11 mouse cellular contexts compared by ENCODE assay signal in the genomic region with DNA sequence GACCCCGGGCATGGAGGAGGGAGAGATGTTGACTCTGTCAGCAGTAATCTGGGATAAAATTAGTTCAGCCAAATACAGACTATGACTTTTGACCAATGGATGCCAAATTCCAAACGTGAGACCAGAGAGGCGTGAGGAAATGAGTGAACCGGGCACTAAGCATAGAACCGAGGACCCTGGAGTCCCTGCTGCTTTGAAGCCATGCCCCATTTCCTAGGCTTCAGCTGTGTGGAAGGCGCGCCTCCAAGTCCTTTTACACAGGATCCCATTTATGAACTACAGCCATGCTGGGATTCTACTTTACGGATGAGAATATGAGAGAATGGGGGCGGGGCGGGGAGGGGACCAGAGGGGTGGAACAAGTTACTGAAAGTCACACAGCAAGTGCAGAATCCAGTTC.
DNase-seq lines count a peak whose midpoint lies in the region; ATAC-seq and TF ChIP-seq lines count a peak whose summit lies in the region.
"Had no signal": no experiment of that assay in that cellular context is flagged by ENCODE, and none has a peak within 500 bp of the region (broad histone marks: within the 10 kb centered on the region; RNA-seq: fewer than 3 reads in every experiment).

No protein-coding gene starts in this region.

- WGBS in liver, embryonic 11.5 days, result 73% methylated on average over 10 of the region's 10 CpGs
- WGBS in liver, postnatal 0 days (ENCODE audit: insufficient replicate concordance), result 90% methylated on average over 10 of the region's 10 CpGs
- WGBS in limb, embryonic 14.5 days, result 34% methylated on average over 10 of the region's 10 CpGs

- H3K27me3 ChIP-seq in liver, embryonic 11.5 days (replicated peaks; ENCODE audit: control insufficient read depth, insufficient read depth, low read length), result no peaks in the 10 kb centered on the region; the same call in 1 of the 2 replicates
- H3K27me3 ChIP-seq in liver, postnatal 0 days (ENCODE audit: insufficient read depth, low read length), result no peaks in the 10 kb centered on the region
- H3K27me3 ChIP-seq in limb, embryonic 14.5 days (ENCODE audit: control insufficient read depth, insufficient read depth, low read length), result no peaks in the 10 kb centered on the region

- peaks cover 3% of the 10 kb centered on the region; the same call in 1 of the 2 replicates for H3K4me1 ChIP-seq in liver, embryonic 11.5 days (replicated peaks; ENCODE audit: control insufficient read depth, insufficient read depth, low read length)
- peaks cover 4% of the 10 kb centered on the region; the same call in 1 of the 2 replicates for H3K4me1 ChIP-seq in liver, postnatal 0 days (ENCODE audit: insufficient read depth)
- H3K4me1 ChIP-seq in embryonic fibroblast, embryonic 13.5 days (ENCODE audit: control insufficient read depth, insufficient read depth, low read length), result peaks cover 5% of the 10 kb centered on the region
- H3K4me1 ChIP-seq in limb, embryonic 14.5 days (ENCODE audit: control insufficient read depth, insufficient read depth, low read length), result peaks cover 43% of the 10 kb centered on the region

- ATAC-seq in liver, embryonic 11.5 days (replicated peaks; ENCODE audit: low FRiP score), result no peak
- ATAC-seq in liver, postnatal 0 days, result no peak
- peak; percentile 51 for ATAC-seq in limb, embryonic 14.5 days (ENCODE audit: low FRiP score, low read depth)
- ATAC-seq: forebrain, embryonic 16.5 days had no signal

- no peak for DNase-seq in gastrocnemius, adult 2 months
- DNase-seq in gastrocnemius, postnatal 10 days, result no peak
- no peak for DNase-seq in liver, embryonic 11.5 days (ENCODE audit: low spot score)
- no peak for DNase-seq in liver, postnatal 0 days
- peak; percentile 53 for DNase-seq in limb, embryonic 14.5 days (ENCODE audit: low spot score)
- no peak for DNase-seq in left cerebral cortex, postnatal 25 days (ENCODE audit: low spot score in 2 of 2)
- no peak for DNase-seq in layer of hippocampus, adult 18-20 months (ENCODE audit: low spot score in 2 of 2)
- DNase-seq: adrenal gland, postnatal 25 days; cerebellum, adult 18-20 months had no signal

- no peaks in the 10 kb centered on the region for H3K9me3 ChIP-seq in liver, embryonic 11.5 days (ENCODE audit: control insufficient read depth, low read length)
- H3K9me3 ChIP-seq in liver, postnatal 0 days (ENCODE audit: low read length), result peaks cover 5% of the 10 kb centered on the region; the same call in 1 of the 2 replicates
- no peaks in the 10 kb centered on the region for H3K9me3 ChIP-seq in limb, embryonic 14.5 days (ENCODE audit: control insufficient read depth, low read length)

- TF ChIP-seq EP300 in liver, postnatal 0 days (IDR thresholded peaks at IDR 0.05; ENCODE audit: low read depth), result no peak

- no peak for TF ChIP-seq POLR2A in embryonic fibroblast, embryonic 13.5 days (IDR thresholded peaks at IDR 0.05; ENCODE audit: low read depth, low read length)
- no peak for TF ChIP-seq POLR2A in limb, embryonic 14.5 days (IDR thresholded peaks at IDR 0.05; ENCODE audit: borderline replicate concordance, extremely low read depth, insufficient read depth, insufficient read length)

- H3K4me2 ChIP-seq in liver, embryonic 11.5 days, result no peak overlapping the region
- no peak overlapping the region for H3K4me2 ChIP-seq in liver, postnatal 0 days (ENCODE audit: low read depth, low read length)
- H3K4me2 ChIP-seq in limb, embryonic 14.5 days (replicated peaks; ENCODE audit: low read depth, low read length, severe bottlenecking), result peak overlapping the region; percentile 38

- no peak overlapping the region for H3K9ac ChIP-seq in liver, embryonic 11.5 days (ENCODE audit: low read depth, low read length)
- H3K9ac ChIP-seq in liver, postnatal 0 days (replicated peaks), result no peak overlapping the region
- no peak overlapping the region for H3K9ac ChIP-seq in limb, embryonic 14.5 days (ENCODE audit: low read depth, low read length, severe bottlenecking)

- H3K27ac ChIP-seq in gastrocnemius, adult 2 months, result peak overlapping the region; percentile 76
- peak overlapping the region; percentile 52; the same call in 1 of the 2 replicates for H3K27ac ChIP-seq in liver, embryonic 11.5 days (ENCODE audit: low read depth, low read length)
- H3K27ac ChIP-seq in liver, postnatal 0 days (ENCODE audit: low read depth), result no peak overlapping the region
- peak overlapping the region; percentile 83 for H3K27ac ChIP-seq in embryonic fibroblast, embryonic 13.5 days (ENCODE audit: insufficient read depth, low read length)
- peak overlapping the region; percentile 89 for H3K27ac ChIP-seq in limb, embryonic 14.5 days (replicated peaks; ENCODE audit: low read depth, low read length)

- no peak for TF ChIP-seq CTCF in gastrocnemius, adult 2 months (IDR thresholded peaks at IDR 0.05)
- no peak for TF ChIP-seq CTCF in liver, postnatal 0 days (IDR thresholded peaks at IDR 0.05; ENCODE audit: low read depth)
- no peak for TF ChIP-seq CTCF in embryonic fibroblast, embryonic 13.5 days (IDR thresholded peaks at IDR 0.05; ENCODE audit: borderline replicate concordance, insufficient read depth, low read length)

- no peaks in the 10 kb centered on the region for H3K36me3 ChIP-seq in liver, embryonic 11.5 days (ENCODE audit: control insufficient read depth, insufficient read depth, low read length)
- no peaks in the 10 kb centered on the region for H3K36me3 ChIP-seq in liver, postnatal 0 days (replicated peaks; ENCODE audit: insufficient read depth, low read length)
- no peaks in the 10 kb centered on the region for H3K36me3 ChIP-seq in limb, embryonic 14.5 days (ENCODE audit: control insufficient read depth, insufficient read depth, low read length)

- intact Hi-C loops in gastrocnemius, adult 2 months (cut with DNase I), result no loop called here
- intact Hi-C loops in left cerebral cortex, postnatal 25 days (cut with DNase I), result loop anchor here (5.0 kb wide), 1 partner anchor 86 kb away; no protein-coding TSS in a partner anchor

- H3K4me3 ChIP-seq in gastrocnemius, adult 2 months, result peak overlapping the region; percentile 33
- no peak overlapping the region for H3K4me3 ChIP-seq in liver, embryonic 11.5 days (ENCODE audit: low read depth, low read length)
- H3K4me3 ChIP-seq in liver, postnatal 0 days (ENCODE audit: low read depth, low read length), result no peak overlapping the region
- no peak overlapping the region for H3K4me3 ChIP-seq in embryonic fibroblast, embryonic 13.5 days (ENCODE audit: insufficient read depth, low read length)
- H3K4me3 ChIP-seq in limb, embryonic 14.5 days (replicated peaks; ENCODE audit: low read length), result no peak overlapping the region
